Mouse (Mus musculus): ENCODE measurements around the gene Ehd1. TPM values are rescaled to one million over a fixed set of nuclear protein-coding genes. Genes with fewer than 3 reads are reported as not detected.

Ehd1 gene
- total and polyA plus RNA-seq, 3 experiments, result 65.9 to 105 TPM; not detected in 1

DNA sequence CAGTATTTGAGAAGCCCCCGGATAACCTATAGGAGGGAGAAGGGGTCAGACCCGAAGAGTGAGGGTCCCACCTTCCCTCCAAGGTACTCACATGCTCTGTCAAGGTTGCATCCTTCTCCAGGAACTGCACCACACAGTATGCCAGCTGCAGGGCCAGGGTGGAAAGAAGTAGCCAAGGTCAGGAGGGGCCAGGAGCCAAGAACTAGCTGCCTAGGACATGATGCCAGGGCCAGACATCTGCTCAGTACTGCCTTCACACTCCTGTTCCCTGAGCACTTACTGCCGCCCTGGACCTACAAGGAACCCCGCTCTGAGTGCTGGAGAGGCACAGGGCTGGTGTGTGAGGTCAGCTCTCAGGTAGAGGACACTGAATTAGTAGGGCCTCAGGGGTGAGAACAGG, 46.1 kb upstream of the Ehd1 start:
- Histone ChIP-seq H3K9me3 (replicated peaks; ENCODE audit: insufficient read depth, low read length) (no peaks in the 10 kb centered on the region), H3K79me2 (ENCODE audit: control insufficient read depth, insufficient read depth, low read length, poor library complexity) (peaks cover 3% of the 10 kb centered on the region; the same call in 1 of the 2 replicates), H3K4me1 (ENCODE audit: control insufficient read depth in 1 of 2, insufficient read depth in 2 of 2, low read length in 2 of 2) (peaks cover 0 to 14% of the 10 kb centered on the region in 2 experiments; a peak in 2 of 4 replicates), H3K9ac (ENCODE audit: control insufficient read depth, low read depth, low read length, poor library complexity, severe bottlenecking) (no peak overlapping the region), H3K27me3 (ENCODE audit: control insufficient read depth in 1 of 2, insufficient read depth in 2 of 2, low read length in 2 of 2) (no peaks in the 10 kb centered on the region), H3K4me3 (ENCODE audit: control insufficient read depth in 1 of 2, insufficient read depth in 1 of 2, low read depth in 2 of 2, low read length in 2 of 2) (no peak overlapping the region), H3K36me3 (ENCODE audit: control insufficient read depth in 1 of 2, insufficient read depth in 2 of 2, low read length in 2 of 2) (peaks cover 0 to 8% of the 10 kb centered on the region in 2 experiments; a peak in 2 of 4 replicates), H3K27ac (ENCODE audit: control insufficient read depth, low read depth, low read length) (no peak overlapping the region)
- TF ChIP-seq GABPA (IDR thresholded peaks at IDR 0.05; ENCODE audit: low read depth, low read length), result no peak
- TF ChIP-seq MAZ (IDR thresholded peaks at IDR 0.05; ENCODE audit: low read depth, low read length), result no peak
- TF ChIP-seq CTCF (IDR thresholded peaks at IDR 0.05 in 2 of 3, conservative IDR thresholded peaks at IDR 0.05 in 1 of 3; ENCODE audit: control insufficient read depth in 1 of 3, insufficient read depth in 1 of 3, low read depth in 2 of 3, low read length in 3 of 3, poor library complexity in 1 of 3, severe bottlenecking in 1 of 3), result no peak
- no peak for TF ChIP-seq TBP (IDR thresholded peaks at IDR 0.05; ENCODE audit: low read depth, low read length)
- TF ChIP-seq MXI1 (IDR thresholded peaks at IDR 0.05; ENCODE audit: low read depth, low read length), result no peak
- no peak for TF ChIP-seq POLR2A (IDR thresholded peaks at IDR 0.05; ENCODE audit: control insufficient read depth in 1 of 2, insufficient read depth in 1 of 2, low read depth in 1 of 2, low read length in 2 of 2, poor library complexity in 1 of 2)
- TF ChIP-seq UBTF (IDR thresholded peaks at IDR 0.05; ENCODE audit: borderline replicate concordance, insufficient read depth, low read depth, low read length), result no peak
- TF ChIP-seq SIN3A (IDR thresholded peaks at IDR 0.05; ENCODE audit: low read length), result no peak
- TF ChIP-seq HCFC1 (IDR thresholded peaks at IDR 0.05; ENCODE audit: low read depth, low read length), result no peak
- TF ChIP-seq TCF12 (IDR thresholded peaks at IDR 0.05; ENCODE audit: low read depth, low read length), result no peak
- no peak for TF ChIP-seq ZNF384 (IDR thresholded peaks at IDR 0.05; ENCODE audit: low read depth, low read length)
- no peak for TF ChIP-seq ZMIZ1 (IDR thresholded peaks at IDR 0.05; ENCODE audit: low read depth, low read length)
- no peak for TF ChIP-seq USF1 (IDR thresholded peaks at IDR 0.05; ENCODE audit: low read depth, low read length)
- no peak for DNase-seq (ENCODE audit: low read depth, low spot score)

DNA sequence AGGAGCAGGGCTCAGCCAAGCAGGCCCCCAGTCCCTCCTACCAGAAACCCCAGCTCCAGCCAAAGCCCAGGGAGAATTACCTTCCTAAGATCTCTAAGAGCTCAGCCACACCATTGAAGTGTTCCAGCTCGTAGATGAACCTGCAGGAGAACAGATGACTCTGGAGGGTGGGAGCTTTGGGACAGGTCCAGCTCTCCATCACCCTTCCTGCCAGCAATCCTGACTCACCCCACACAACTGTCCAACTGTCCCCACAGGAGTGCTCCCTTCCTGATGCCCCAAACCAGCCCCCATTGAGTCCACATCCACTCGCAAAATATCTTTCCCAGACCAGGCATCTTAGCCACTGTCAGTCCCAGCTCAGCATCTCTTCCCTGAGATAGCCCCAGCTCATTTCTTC, 45.5 kb upstream of the Ehd1 start:
- Histone ChIP-seq H3K27me3 (ENCODE audit: control insufficient read depth in 1 of 2, insufficient read depth in 2 of 2, low read length in 2 of 2) (no peaks in the 10 kb centered on the region), H3K9ac (ENCODE audit: control insufficient read depth, low read depth, low read length, poor library complexity, severe bottlenecking) (no peak overlapping the region), H3K27ac (ENCODE audit: control insufficient read depth, low read depth, low read length) (no peak overlapping the region), H3K4me1 (ENCODE audit: control insufficient read depth in 1 of 2, insufficient read depth in 2 of 2, low read length in 2 of 2) (peaks cover 0 to 14% of the 10 kb centered on the region in 2 experiments; a peak in 2 of 4 replicates), H3K79me2 (ENCODE audit: control insufficient read depth, insufficient read depth, low read length, poor library complexity) (peaks cover 5% of the 10 kb centered on the region; the same call in 1 of the 2 replicates), H3K9me3 (replicated peaks; ENCODE audit: insufficient read depth, low read length) (no peaks in the 10 kb centered on the region), H3K36me3 (ENCODE audit: control insufficient read depth in 1 of 2, insufficient read depth in 2 of 2, low read length in 2 of 2) (peaks cover 0 to 8% of the 10 kb centered on the region in 2 experiments; a peak in 2 of 4 replicates), H3K4me3 (ENCODE audit: control insufficient read depth in 1 of 2, insufficient read depth in 1 of 2, low read depth in 2 of 2, low read length in 2 of 2) (no peak overlapping the region)
- DNase-seq (ENCODE audit: low read depth, low spot score), result no peak
- TF ChIP-seq MXI1 (IDR thresholded peaks at IDR 0.05; ENCODE audit: low read depth, low read length), result no peak
- no peak for TF ChIP-seq BHLHE40 (IDR thresholded peaks at IDR 0.05; ENCODE audit: borderline replicate concordance, low read depth, low read length)
- no peak for TF ChIP-seq MYB (IDR thresholded peaks at IDR 0.05; ENCODE audit: low read depth, low read length)
- no peak for TF ChIP-seq HCFC1 (IDR thresholded peaks at IDR 0.05; ENCODE audit: low read depth, low read length)
- no peak for TF ChIP-seq SIN3A (IDR thresholded peaks at IDR 0.05; ENCODE audit: low read length)
- TF ChIP-seq UBTF (IDR thresholded peaks at IDR 0.05; ENCODE audit: borderline replicate concordance, insufficient read depth, low read depth, low read length), result no peak
- no peak for TF ChIP-seq USF1 (IDR thresholded peaks at IDR 0.05; ENCODE audit: low read depth, low read length)
- TF ChIP-seq NELFE (IDR thresholded peaks at IDR 0.05; ENCODE audit: low read depth, low read length), result no peak
- no peak for TF ChIP-seq CTCF (IDR thresholded peaks at IDR 0.05 in 2 of 3, conservative IDR thresholded peaks at IDR 0.05 in 1 of 3; ENCODE audit: control insufficient read depth in 1 of 3, insufficient read depth in 1 of 3, low read depth in 2 of 3, low read length in 3 of 3, poor library complexity in 1 of 3, severe bottlenecking in 1 of 3)
- TF ChIP-seq ETS1 (IDR thresholded peaks at IDR 0.05; ENCODE audit: low read depth, low read length), result no peak
- no peak for TF ChIP-seq TBP (IDR thresholded peaks at IDR 0.05; ENCODE audit: low read depth, low read length)
- no peak for TF ChIP-seq CHD1 (IDR thresholded peaks at IDR 0.05; ENCODE audit: low read depth, low read length)
